Mouse (Mus musculus) liver, adult 2 months (tissue): ENCODE data around the gene Clec16a.

ENCODE experiments used
- CTCF ChIP-seq: fragments of 200-500 bp; IDR thresholded peaks from 2 replicates; pipeline ENCODE4 v1.5.1; 2011; ENCODE audit warnings: low read depth, low read length, control low read depth
- POLR2A ChIP-seq: fragments of 200-500 bp; IDR thresholded peaks from 2 replicates; pipeline ENCODE4 v1.6.1; 2011; ENCODE audit warnings: low read length, control low read depth; ENCODE audit not compliant: insufficient read depth; ENCODE audit errors: extremely low read depth

- TF ChIP-seq CTCF (no peak), POLR2A (no peak)
Observed at GRCm38 (mm10) chr16:10682521-10682920, 137.4 kb downstream of the Clec16a start.
